Mouse (Mus musculus): ENCODE data around the gene 2010005H15Rik. TPM values are rescaled to one million over a fixed set of nuclear protein-coding genes. Genes with fewer than 3 reads are reported as not detected.

The 2010005H15Rik gene
- not detected for polyA plus RNA-seq (2014; fragmentation: Illumina TruSeq; extraction: RNeasy Lipid Tissue Mini Kit (QIAGEN cat#74804))

DNA sequence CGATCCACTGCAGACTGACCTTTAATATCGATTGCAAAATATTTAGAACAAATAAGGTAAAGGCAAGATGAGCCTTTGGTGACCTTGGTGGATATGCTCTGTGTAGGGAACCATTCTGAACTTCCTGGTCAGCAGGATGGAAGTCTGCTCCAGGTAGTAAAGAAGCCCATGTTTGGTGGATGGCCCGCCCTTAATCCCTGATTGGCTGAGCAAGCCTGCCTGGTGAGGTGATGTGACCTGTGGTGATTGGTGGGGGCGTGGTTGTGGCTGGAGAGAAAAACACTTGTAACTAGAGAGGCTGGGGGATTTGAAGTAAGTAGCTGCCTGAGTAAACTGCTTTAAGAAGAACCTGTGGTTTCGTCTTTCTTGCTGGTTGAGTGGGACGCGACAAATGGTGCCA is at the start of gene 2010005H15Rik:
TSS of gene 2010005H15Rik (plus strand) at position 301 of the 400 bp plus-strand sequence.

DNA sequence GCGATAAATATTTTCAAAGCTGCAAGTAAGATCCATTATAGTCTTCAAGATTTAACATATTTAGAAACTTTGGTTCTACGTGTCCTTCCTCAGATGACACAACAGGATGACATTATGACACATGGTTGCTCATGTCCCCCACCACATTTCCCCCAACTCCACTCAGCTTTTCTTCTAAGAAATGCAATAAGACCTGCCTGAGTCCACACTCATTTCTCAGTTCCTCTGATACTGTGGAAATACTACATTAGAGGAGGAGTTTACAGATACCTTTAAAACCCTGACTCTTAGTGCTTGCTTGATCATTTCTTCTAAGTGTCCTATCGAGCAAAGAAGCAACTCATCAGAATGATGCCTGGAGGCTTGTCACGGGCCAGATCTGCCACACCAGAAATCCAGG is 37.4 kb upstream of the 2010005H15Rik start, which contains the start of gene Gm5483:
TSS of gene Gm5483 (plus strand) at position 301 of the 400 bp plus-strand sequence.

GRCm38 (mm10) chr16:36209967-36210453 is 11.3 kb upstream of the 2010005H15Rik start, which contains the start of gene Gm5416:
TSS of gene Gm5416 (plus strand) at chr16:36210403.

DNA sequence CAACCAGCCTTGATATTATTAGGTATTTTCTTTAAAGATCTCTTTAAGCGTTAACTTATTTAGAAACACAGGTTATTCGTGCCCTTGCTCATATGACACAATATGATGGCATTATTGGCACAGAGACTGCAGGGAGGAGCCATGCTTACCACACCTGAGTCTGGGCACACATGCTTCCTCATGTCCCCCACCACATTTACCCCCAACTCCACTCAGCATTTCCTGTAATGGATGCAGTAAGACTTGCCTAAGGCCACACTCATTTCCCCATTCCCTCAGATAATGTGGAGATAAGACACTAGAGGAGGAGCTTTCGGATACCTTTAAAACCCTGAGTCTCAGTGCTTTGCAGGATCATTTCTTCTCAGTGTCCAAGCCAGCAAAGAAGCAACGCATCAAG is 55.5 kb downstream of the 2010005H15Rik start, which contains the start of gene Stfa1:
TSS of gene Stfa1 (plus strand) at position 156 of the 400 bp plus-strand sequence.

Other genes starting within 250 kb of the 2010005H15Rik start
- 104 TPM for gene Kpna1, start 242.7 kb upstream of the 2010005H15Rik start, polyA plus RNA-seq (2014; fragmentation: Illumina TruSeq; extraction: RNeasy Lipid Tissue Mini Kit (QIAGEN cat#74804))
- gene Wdr5b, start 180.3 kb upstream of the 2010005H15Rik start, polyA plus RNA-seq (2014; fragmentation: Illumina TruSeq; extraction: RNeasy Lipid Tissue Mini Kit (QIAGEN cat#74804)) = 8.1 TPM
- gene Fam162a, start 149.9 kb upstream of the 2010005H15Rik start, polyA plus RNA-seq (2014; fragmentation: Illumina TruSeq; extraction: RNeasy Lipid Tissue Mini Kit (QIAGEN cat#74804)) = 109 TPM
- 179 TPM for gene Ccdc58, start 149.8 kb upstream of the 2010005H15Rik start, polyA plus RNA-seq (2014; fragmentation: Illumina TruSeq; extraction: RNeasy Lipid Tissue Mini Kit (QIAGEN cat#74804))
- not detected for gene Csta1, start 90.2 kb upstream of the 2010005H15Rik start, polyA plus RNA-seq (2014; fragmentation: Illumina TruSeq; extraction: RNeasy Lipid Tissue Mini Kit (QIAGEN cat#74804))
- gene Stfa2l1, start 64.7 kb upstream of the 2010005H15Rik start, polyA plus RNA-seq (2014; fragmentation: Illumina TruSeq; extraction: RNeasy Lipid Tissue Mini Kit (QIAGEN cat#74804)) = not detected
- not detected for gene Gm5483, start 37.3 kb upstream of the 2010005H15Rik start, polyA plus RNA-seq (2014; fragmentation: Illumina TruSeq; extraction: RNeasy Lipid Tissue Mini Kit (QIAGEN cat#74804))
- gene Gm5416, start 11.1 kb upstream of the 2010005H15Rik start, polyA plus RNA-seq (2014; fragmentation: Illumina TruSeq; extraction: RNeasy Lipid Tissue Mini Kit (QIAGEN cat#74804)) = not detected
- not detected for gene Stfa1, start 55.5 kb downstream of the 2010005H15Rik start, polyA plus RNA-seq (2014; fragmentation: Illumina TruSeq; extraction: RNeasy Lipid Tissue Mini Kit (QIAGEN cat#74804))
- gene BC117090, start 112.9 kb downstream of the 2010005H15Rik start, polyA plus RNA-seq (2014; fragmentation: Illumina TruSeq; extraction: RNeasy Lipid Tissue Mini Kit (QIAGEN cat#74804)) = not detected
- not detected for gene BC100530, start 146.3 kb downstream of the 2010005H15Rik start, polyA plus RNA-seq (2014; fragmentation: Illumina TruSeq; extraction: RNeasy Lipid Tissue Mini Kit (QIAGEN cat#74804))
- gene Stfa2, start 187.0 kb downstream of the 2010005H15Rik start, polyA plus RNA-seq (2014; fragmentation: Illumina TruSeq; extraction: RNeasy Lipid Tissue Mini Kit (QIAGEN cat#74804)) = not detected
- not detected for gene Stfa3, start 233.9 kb downstream of the 2010005H15Rik start, polyA plus RNA-seq (2014; fragmentation: Illumina TruSeq; extraction: RNeasy Lipid Tissue Mini Kit (QIAGEN cat#74804))

All from ovary, adult 10 weeks (tissue).